Mouse (Mus musculus) embryonic facial prominence, embryonic 11.5 days (tissue): ENCODE data around the gene Hyou1. TPM values are rescaled to one million over a fixed set of nuclear protein-coding genes. Genes with fewer than 3 reads are reported as not detected.
"Not testable (repeated sequence)": the region's sequence is repeated elsewhere in the genome, so short reads cannot be mapped to it uniquely, and the experiment has no call there.

Experiments
- ATAC-seq: fragments of 200-750 bp; cut with Nextera tagmentation; replicated peaks from 2 replicates; pipeline ENCODE4 v1.8.0; 2017; ENCODE audit warnings: low read depth; ENCODE audit not compliant: insufficient number of reproducible peaks, low FRiP score, low TSS enrichment
- DNase-seq: peaks from one replicate; pipeline ENCODE4 v3.0.0-alpha.2; 2015; ENCODE audit warnings: low spot score
- H3K27ac ChIP-seq: fragments of 300-500 bp; sonication (generic); replicated peaks from 2 replicates; pipeline ENCODE4 v1.5.1; 2014; ENCODE audit warnings: mild to moderate bottlenecking, low read depth, low read length, control low read depth
- H3K27me3 ChIP-seq: fragments of 300-500 bp; sonication (generic); 2 replicates; pipeline ENCODE4 v1.6.1; 2014; ENCODE audit warnings: mild to moderate bottlenecking, low read length, moderate library complexity, mixed read lengths; ENCODE audit not compliant: control insufficient read depth, insufficient read depth
- H3K36me3 ChIP-seq: fragments of 300-500 bp; sonication (generic); replicated peaks from 2 replicates; pipeline ENCODE4 v1.6.1; 2014; ENCODE audit warnings: low read depth, mild to moderate bottlenecking, low read length, moderate library complexity, mixed read lengths; ENCODE audit not compliant: control insufficient read depth, insufficient read depth
- H3K4me1 ChIP-seq: fragments of 300-500 bp; sonication (generic); 2 replicates; pipeline ENCODE4 v1.6.1; 2014; ENCODE audit warnings: low read length, mixed read lengths; ENCODE audit not compliant: control insufficient read depth, insufficient read depth
- H3K4me2 ChIP-seq: fragments of 300-500 bp; sonication (generic); 2 replicates; pipeline ENCODE4 v1.6.1; 2014; ENCODE audit warnings: low read depth, mild to moderate bottlenecking, control low read depth, low read length, moderate library complexity
- H3K4me3 ChIP-seq: fragments of 300-500 bp; sonication (generic); 2 replicates; pipeline ENCODE4 v1.5.1; 2014; ENCODE audit warnings: low read depth, low read length, control low read depth
- H3K9ac ChIP-seq: fragments of 300-500 bp; sonication (generic); replicated peaks from 2 replicates; pipeline ENCODE4 v1.6.1; 2014; ENCODE audit warnings: mild to moderate bottlenecking, control low read depth, low read length
- H3K9me3 ChIP-seq: fragments of 300-500 bp; sonication (generic); replicated peaks from 2 replicates; pipeline ENCODE4 v1.6.1; 2016; ENCODE audit warnings: mild to moderate bottlenecking, low read length, inconsistent platforms, mixed read lengths; ENCODE audit not compliant: control insufficient read depth
- WGBS: fragments of 180-500 bp; shearing (Covaris S2); extraction: QIAGEN DNeasy Blood & Tissue Kit; methylation state at CpG from one replicate; pipeline ENCODE4 v1.1.7; 2014; 5-methylcytosine and 5-hydroxymethylcytosine counted together
- polyA plus RNA-seq: library from polyadenylated mRNA; unstranded; fragments of >200 nt; fragmentation: Nextera tagmentation; extraction: Ambion mirVana; gene quantifications from 2 replicates; pipeline ENCODE4 v1.2.1, GENCODE M21; 2014

Hyou1 gene
- polyA plus RNA-seq, 1 experiment from 2014 or later = 29.2 TPM

DNA sequence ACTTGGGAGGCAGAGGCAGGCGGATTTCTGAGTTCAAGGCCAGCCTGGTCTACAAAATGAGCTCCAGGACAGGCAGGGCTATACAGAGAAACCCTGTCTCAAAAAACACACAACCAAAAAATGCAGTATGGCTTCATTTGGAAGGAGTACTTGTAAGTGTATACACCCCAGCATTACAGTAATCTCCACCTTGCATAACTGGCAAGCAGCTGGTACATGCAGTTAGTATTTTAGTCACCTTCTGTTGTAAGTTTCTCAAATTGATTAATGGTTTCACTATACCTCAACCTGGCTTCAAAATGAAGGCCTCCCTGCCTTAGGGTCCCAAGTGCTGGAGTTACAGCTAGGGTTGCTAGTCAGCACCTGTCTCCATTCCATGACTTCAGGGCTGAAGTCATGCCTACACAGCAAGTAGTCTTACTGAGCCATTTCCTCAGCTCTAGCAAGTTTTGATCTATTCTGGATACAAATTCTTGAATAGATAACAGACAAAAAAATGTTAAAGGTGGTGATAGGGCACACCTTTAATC lies 32.4 kb downstream of the Hyou1 start:
- ATAC-seq = no peak
- Histone ChIP-seq H3K4me3 (no peak overlapping the region), H3K9me3 (no peaks in the 10 kb centered on the region), H3K4me2 (no peak overlapping the region), H3K27me3 (no peaks in the 10 kb centered on the region), H3K36me3 (peaks cover 6% of the 10 kb centered on the region; the same call in 1 of the 2 replicates), H3K9ac (no peak overlapping the region), H3K27ac (no peak overlapping the region), H3K4me1 (no peaks in the 10 kb centered on the region)
- DNase-seq = no peak
- WGBS = 86% methylated on average over 1 of the region's 1 CpGs

DNA sequence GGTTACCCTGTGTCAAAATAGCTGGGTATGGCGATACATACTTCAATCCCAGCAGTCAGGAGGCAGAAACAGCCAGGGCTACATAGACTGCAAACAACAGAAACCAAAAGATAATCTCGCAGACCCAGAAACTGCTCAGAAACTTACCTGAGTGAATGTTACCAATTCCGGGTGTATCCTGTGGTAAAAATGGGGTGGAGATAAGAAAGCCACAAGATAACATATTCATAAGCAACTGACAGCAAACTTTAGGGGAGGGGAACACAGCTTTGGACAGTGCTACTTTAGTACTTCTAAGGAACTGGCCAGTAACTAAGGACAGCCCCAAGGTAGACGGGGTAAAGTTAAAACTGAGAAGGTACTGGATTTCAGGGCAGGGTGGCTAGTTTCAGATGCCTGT lies 33.0 kb downstream of the Hyou1 start:
- 76% methylated on average over 4 of the region's 4 CpGs for WGBS
- Histone ChIP-seq H3K4me1 (no peaks in the 10 kb centered on the region), H3K27me3 (no peaks in the 10 kb centered on the region), H3K9me3 (no peaks in the 10 kb centered on the region), H3K4me2 (no peak overlapping the region), H3K27ac (no peak overlapping the region), H3K9ac (no peak overlapping the region), H3K36me3 (peaks cover 6% of the 10 kb centered on the region; the same call in 1 of the 2 replicates), H3K4me3 (no peak overlapping the region)
- DNase-seq (no peak), ATAC-seq (no peak)

DNA sequence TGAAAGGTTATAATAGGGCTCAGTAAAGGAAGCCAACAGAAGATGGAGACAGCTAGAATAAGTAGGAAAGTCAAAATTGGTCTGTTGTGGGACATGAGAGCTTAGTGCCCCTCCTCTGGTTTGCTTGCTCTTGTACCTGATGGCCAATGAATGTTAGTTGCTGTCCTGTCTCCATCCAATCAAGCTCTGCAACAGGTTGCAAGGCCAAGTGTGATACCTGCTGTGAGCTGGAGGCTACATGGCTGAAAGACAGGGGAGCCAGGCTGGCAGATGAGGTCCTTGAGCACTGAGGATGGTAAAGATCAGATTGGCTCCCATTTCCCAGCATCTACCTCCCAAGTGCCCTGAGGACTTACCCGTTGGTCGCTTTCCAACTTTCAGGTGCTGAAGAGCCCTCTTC lies 33.5 kb downstream of the Hyou1 start:
- Histone ChIP-seq H3K27me3 (no peaks in the 10 kb centered on the region), H3K27ac (no peak overlapping the region), H3K36me3 (peaks cover 6% of the 10 kb centered on the region; the same call in 1 of the 2 replicates), H3K4me2 (no peak overlapping the region), H3K9ac (no peak overlapping the region), H3K9me3 (no peaks in the 10 kb centered on the region), H3K4me1 (no peaks in the 10 kb centered on the region), H3K4me3 (no peak overlapping the region)
- DNase-seq (no peak), ATAC-seq (no peak)
- WGBS = 82% methylated on average over 2 of the region's 2 CpGs

DNA sequence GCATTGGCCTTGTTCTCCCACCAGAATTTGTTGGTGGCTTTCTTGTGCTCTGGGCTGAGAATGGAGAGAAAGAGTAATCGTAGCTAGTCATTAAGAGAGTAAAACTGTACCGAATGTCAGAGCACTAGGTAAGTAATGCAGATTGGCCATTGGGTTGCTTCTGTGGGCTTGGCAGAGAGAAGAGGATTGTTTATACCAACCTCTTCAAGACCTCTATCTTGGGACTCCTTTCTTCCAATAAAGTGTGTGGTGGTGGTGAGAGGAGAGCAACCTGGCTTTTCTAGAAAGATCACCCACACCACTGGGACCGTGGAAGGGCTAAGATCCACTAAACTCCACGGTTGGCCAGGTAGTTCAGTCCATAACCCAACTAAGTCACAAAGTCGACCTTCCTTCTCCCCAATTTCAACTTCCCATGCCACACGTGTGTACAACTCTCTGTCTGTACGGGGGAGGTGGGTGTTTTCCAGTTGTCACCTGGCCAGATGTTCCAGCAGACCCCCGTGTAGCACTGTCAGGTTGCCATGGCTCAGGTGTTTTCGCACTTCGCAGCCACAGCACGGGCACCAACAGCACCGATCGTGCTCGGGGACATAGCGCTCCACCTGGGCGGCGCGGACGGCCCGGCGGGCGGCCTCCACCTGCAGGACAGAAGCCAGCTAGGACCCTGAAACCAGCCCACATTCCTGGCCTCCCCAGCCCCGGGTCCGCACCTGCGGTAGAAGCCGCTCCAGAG lies 38.0 kb downstream of the Hyou1 start:
- no peaks in the 10 kb centered on the region for H3K27me3 ChIP-seq
- H3K4me2 ChIP-seq = peak overlapping the region; percentile 93
- H3K4me1 ChIP-seq = no peaks in the 10 kb centered on the region
- no peaks in the 10 kb centered on the region; the same call in 1 of the 2 replicates for H3K36me3 ChIP-seq
- DNase-seq (no peak), ATAC-seq (peak; percentile 48; the same call in 1 of the 2 replicates)
- peak overlapping the region; percentile 74 for H3K9ac ChIP-seq
- 0 out of 2 replicates have a peak overlapping the region, but pooled peaks have one; percentile 20 for H3K27ac ChIP-seq
- H3K4me3 ChIP-seq = peak overlapping the region; percentile 84
- no peaks in the 10 kb centered on the region for H3K9me3 ChIP-seq
- 8% methylated on average over 26 of the region's 26 CpGs for WGBS

DNA sequence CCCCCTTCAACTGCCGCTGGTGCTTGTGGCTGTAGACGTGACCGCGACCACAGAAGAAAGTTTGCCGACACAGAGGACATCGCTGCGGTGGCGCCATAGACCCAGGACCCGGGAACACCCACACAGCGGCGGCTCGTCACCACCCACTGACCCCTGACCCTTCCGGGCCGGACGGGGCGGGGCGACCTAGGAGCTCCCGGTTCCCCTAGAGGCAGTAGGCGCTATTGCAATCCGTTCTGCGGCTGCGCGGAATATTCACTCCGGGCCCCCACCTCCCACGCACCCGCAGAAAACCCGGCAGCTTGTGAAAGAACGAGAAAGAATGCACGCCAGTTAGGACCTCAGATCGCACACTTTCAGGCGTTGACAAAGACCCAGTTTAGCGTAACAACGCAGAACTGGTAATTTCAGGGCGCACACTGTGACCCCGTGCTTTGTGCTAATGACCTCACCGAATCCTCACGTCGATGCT lies 38.6 kb downstream of the Hyou1 start:
- Histone ChIP-seq H3K36me3 (no peaks in the 10 kb centered on the region; the same call in 1 of the 2 replicates), H3K9ac (peak overlapping the region; percentile 74), H3K27ac (peak overlapping the region; percentile 48; the same call in 1 of the 2 replicates), H3K4me3 (peak overlapping the region; percentile 84), H3K4me1 (no peaks in the 10 kb centered on the region), H3K9me3 (no peaks in the 10 kb centered on the region), H3K4me2 (peak overlapping the region; percentile 93), H3K27me3 (no peaks in the 10 kb centered on the region)
- DNase-seq (peak; percentile 96), ATAC-seq (peak; percentile 73)
- WGBS = 1% methylated on average over 38 of the region's 38 CpGs

GRCm38 (mm10) chr9:44418519-44419385 lies 39.5 kb downstream of the Hyou1 start, which contains the start of gene Ccdc84:
Gene Ccdc84, minus strand, starts transcription at chr9:44418569.
- H3K4me1 ChIP-seq = no peaks in the 10 kb centered on the region
- WGBS = 80% methylated on average over 14 of the region's 14 CpGs
- H3K27ac ChIP-seq = peak within 1 kb of the TSS; percentile 48; the same call in 1 of the 2 replicates
- peak within 1 kb of the TSS; percentile 93 for H3K4me2 ChIP-seq
- H3K36me3 ChIP-seq = no peaks in the 10 kb centered on the region; the same call in 1 of the 2 replicates
- DNase-seq (no peak), ATAC-seq (no peak)
- no peaks in the 10 kb centered on the region for H3K9me3 ChIP-seq
- no peaks in the 10 kb centered on the region for H3K27me3 ChIP-seq
- H3K4me3 ChIP-seq = peak within 1 kb of the TSS; percentile 84
- peak within 1 kb of the TSS; percentile 74 for H3K9ac ChIP-seq

DNA sequence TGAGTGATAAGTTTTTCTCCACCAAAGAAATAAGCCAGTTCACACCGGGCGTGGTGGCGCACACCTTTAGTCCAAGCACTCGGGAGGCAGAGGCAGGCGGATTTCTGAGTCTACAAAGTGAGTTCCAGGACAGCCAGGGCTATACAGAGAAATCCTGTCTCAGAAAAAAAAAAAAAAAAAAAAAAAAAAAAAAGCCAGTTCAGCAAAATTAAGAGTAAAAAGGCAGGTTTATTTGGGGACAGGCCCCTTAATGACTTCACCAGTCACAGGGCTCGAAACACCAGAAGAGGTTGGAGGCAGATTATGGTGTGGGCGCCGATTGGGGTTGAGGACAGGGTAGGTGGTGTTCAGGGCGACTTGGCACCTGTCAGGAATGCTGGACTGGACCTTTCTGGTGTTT lies 40.4 kb downstream of the Hyou1 start:
- not testable (repeated sequence) for H3K9me3 ChIP-seq, H3K27me3 ChIP-seq, DNase-seq, H3K9ac ChIP-seq, H3K27ac ChIP-seq, H3K4me3 ChIP-seq, H3K4me1 ChIP-seq, ATAC-seq, H3K36me3 ChIP-seq, H3K4me2 ChIP-seq
- 93% methylated on average over 9 of the region's 9 CpGs for WGBS
